Mouse (Mus musculus) cerebellum, adult 2 months (tissue): Measurements from ENCODE around the gene Zbtb2. TPM values are rescaled to one million over a fixed set of nuclear protein-coding genes. Genes with fewer than 3 reads are reported as not detected.
A peak's percentile ranks its signal among the peaks of the same experiment; 100 is the strongest.
"Not testable (repeated sequence)": the region's sequence is repeated elsewhere in the genome, so short reads cannot be mapped to it uniquely, and the experiment has no call there.

Experiments
- DNase-seq, 2 experiments: peaks; one replicate each; pipeline ENCODE4 v3.0.0; 2021
- H3K27ac ChIP-seq: fragments of 200-500 bp; 2 replicates; pipeline ENCODE4 v1.5.1; 2012; ENCODE audit warnings: low read length, control low read depth, inconsistent platforms; ENCODE audit not compliant: insufficient read depth
- H3K27me3 ChIP-seq: fragments of 200-500 bp; 2 replicates; pipeline ENCODE4 v1.6.1; 2012; ENCODE audit warnings: inconsistent platforms, mild to moderate bottlenecking, low read length, moderate library complexity; ENCODE audit not compliant: control insufficient read depth, insufficient read depth
- H3K4me1 ChIP-seq: fragments of 200-500 bp; 2 replicates; pipeline ENCODE4 v1.6.1; 2011; ENCODE audit warnings: low read length; ENCODE audit not compliant: control insufficient read depth, insufficient read depth
- H3K4me3 ChIP-seq: fragments of 200-500 bp; replicated peaks from 2 replicates; pipeline ENCODE3; 2011; ENCODE audit warnings: mild to moderate bottlenecking, low read depth, low read length, control low read depth; ENCODE audit not compliant: insufficient read depth
- CTCF ChIP-seq: fragments of 200-500 bp; IDR thresholded peaks from 2 replicates; pipeline ENCODE4 v1.5.1; 2011; ENCODE audit warnings: low read depth, mild to moderate bottlenecking, control low read depth, low read length, moderate library complexity, borderline replicate concordance; ENCODE audit not compliant: insufficient read depth
- POLR2A ChIP-seq: fragments of 200-500 bp; IDR thresholded peaks from 2 replicates; pipeline ENCODE4 v1.6.1; 2011; ENCODE audit warnings: low read length, control low read depth, borderline replicate concordance; ENCODE audit not compliant: insufficient read depth
- WGBS: fragments of 180-500 bp; shearing (Covaris S2); methylation state at CpG from one replicate; pipeline ENCODE4 v1.1.7; 2018; 5-methylcytosine and 5-hydroxymethylcytosine counted together
- polyA plus RNA-seq: library from polyadenylated mRNA; depleted of rRNA; stranded (reverse); fragments of >200 nt; gene quantifications from 2 replicates; pipeline ENCODE4 v1.2.3, GENCODE M21; 2012; rRNA removed

Zbtb2 gene
- 8.3 and 8.7 TPM in 2 replicates for polyA plus RNA-seq

- peak; percentile 72 to 79 for DNase-seq
- H3K4me1 ChIP-seq, result peaks cover 21% of the 10 kb centered on the region; the same call in 1 of the 2 replicates
- peak within 1 kb of the TSS; percentile 68 for H3K4me3 ChIP-seq
- 1% methylated on average over 72 of the region's 87 CpGs for WGBS
- H3K27ac ChIP-seq, result peak within 1 kb of the TSS; percentile 97
- TF ChIP-seq CTCF (no peak), POLR2A (no peak)
- H3K27me3 ChIP-seq, result no peaks in the 10 kb centered on the region
These were observed at the start of gene Zbtb2 for GRCm38 (mm10) chr10:4387701-4388383. Gene Zbtb2 (minus strand): TSS chr10:4388108.

- H3K27ac ChIP-seq, result no peak overlapping the region
- H3K4me1 ChIP-seq, result peaks cover 7% of the 10 kb centered on the region; the same call in 1 of the 2 replicates
- WGBS, result 87% methylated on average over 3 of the region's 3 CpGs
- H3K4me3 ChIP-seq, result no peak overlapping the region
- no peak for TF ChIP-seq POLR2A
- no peak for TF ChIP-seq CTCF
- no peak for DNase-seq
- H3K27me3 ChIP-seq, result no peaks in the 10 kb centered on the region
These were observed 47.5 kb upstream of the Zbtb2 start for GRCm38 (mm10) chr10:4435416-4435815.

GRCm38 (mm10) chr10:4433871-4434270, 46.0 kb upstream of the Zbtb2 start:
- WGBS, result 85% methylated on average over 2 of the region's 2 CpGs
- DNase-seq, H3K27ac ChIP-seq, H3K4me3 ChIP-seq, H3K27me3 ChIP-seq: not testable (repeated sequence)
- H3K4me1 ChIP-seq, result peaks cover 10% of the 10 kb centered on the region; the same call in 1 of the 2 replicates

- peak overlapping the region; percentile 64; the same call in 1 of the 2 replicates for H3K27ac ChIP-seq
- peaks cover 10% of the 10 kb centered on the region; the same call in 1 of the 2 replicates for H3K4me1 ChIP-seq
- H3K27me3 ChIP-seq, result no peaks in the 10 kb centered on the region
- no peak for TF ChIP-seq POLR2A
- TF ChIP-seq CTCF, result no peak
- WGBS, result 12% methylated on average over 19 of the region's 19 CpGs
- DNase-seq, result no peak
- peak overlapping the region; percentile 77 for H3K4me3 ChIP-seq
These were observed 45.3 kb upstream of the Zbtb2 start for GRCm38 (mm10) chr10:4432996-4433755.

GRCm38 (mm10) chr10:4432123-4432931, 44.4 kb upstream of the Zbtb2 start, which contains the start of the genes Rmnd1 and Armt1:
Gene Rmnd1 (minus strand): TSS chr10:4432388.
Gene Armt1 (plus strand): TSS chr10:4432467.
- Histone ChIP-seq H3K4me3 (peak within 1 kb of the TSS; percentile 94), H3K27ac (peak within 1 kb of the TSS; percentile 96), H3K4me1 (peaks cover 10% of the 10 kb centered on the region; the same call in 1 of the 2 replicates), H3K27me3 (no peaks in the 10 kb centered on the region)
- TF ChIP-seq POLR2A (peak; percentile 96), CTCF (no peak)
- under 1% methylated on average over 66 of the region's 75 CpGs for WGBS
- peak; percentile 97 to 98 for DNase-seq

- WGBS, result 7% methylated on average over 5 of the region's 5 CpGs
- H3K27me3 ChIP-seq, result no peaks in the 10 kb centered on the region
- peak overlapping the region; percentile 94 for H3K4me3 ChIP-seq
- no peak for TF ChIP-seq CTCF
- TF ChIP-seq POLR2A, result no peak
- DNase-seq, result no peak
- peak overlapping the region; percentile 96 for H3K27ac ChIP-seq
- H3K4me1 ChIP-seq, result peaks cover 10% of the 10 kb centered on the region; the same call in 1 of the 2 replicates
These were observed 43.8 kb upstream of the Zbtb2 start for GRCm38 (mm10) chr10:4431746-4432122.

- peaks cover 10% of the 10 kb centered on the region; the same call in 1 of the 2 replicates for H3K4me1 ChIP-seq
- peak overlapping the region; percentile 66 for H3K27ac ChIP-seq
- peak overlapping the region; percentile 33 for H3K4me3 ChIP-seq
- TF ChIP-seq CTCF (no peak), POLR2A (no peak)
- WGBS, result 40% methylated on average over 3 of the region's 3 CpGs
- DNase-seq, result peak; percentile 64 to 79
- no peaks in the 10 kb centered on the region for H3K27me3 ChIP-seq
These were observed 42.9 kb upstream of the Zbtb2 start for GRCm38 (mm10) chr10:4430826-4431225.
